Mouse (Mus musculus): Measurements from ENCODE around the gene Pgf. TPM values are rescaled to one million over a fixed set of nuclear protein-coding genes. Genes with fewer than 3 reads are reported as not detected.

The Pgf gene
- polyA plus RNA-seq, 1 experiment from 2014 or later, result 14.9 TPM

GRCm38 (mm10) chr12:85194623-85195018 is 17.0 kb upstream of the Pgf start:
- Histone ChIP-seq H3K27me3 (ENCODE audit: control insufficient read depth, insufficient read depth, low read length) (no peaks in the 10 kb centered on the region), H3K4me1 (ENCODE audit: control insufficient read depth, insufficient read depth, low read length) (peaks cover 42% of the 10 kb centered on the region), H3K4me3 (replicated peaks; ENCODE audit: low read length) (no peak overlapping the region), H3K4me2 (ENCODE audit: low read depth, low read length) (no peak overlapping the region), H3K9me3 (replicated peaks; ENCODE audit: control insufficient read depth, low read length) (no peaks in the 10 kb centered on the region), H3K9ac (ENCODE audit: low read length) (no peak overlapping the region), H3K36me3 (ENCODE audit: control insufficient read depth, insufficient read depth, low read length) (no peaks in the 10 kb centered on the region), H3K27ac (ENCODE audit: low read length) (peak overlapping the region; percentile 77)
- WGBS, result 33% methylated on average over 4 of the region's 4 CpGs
- ATAC-seq (ENCODE audit: insufficient read depth, low FRiP score), result peak; percentile 77

DNA sequence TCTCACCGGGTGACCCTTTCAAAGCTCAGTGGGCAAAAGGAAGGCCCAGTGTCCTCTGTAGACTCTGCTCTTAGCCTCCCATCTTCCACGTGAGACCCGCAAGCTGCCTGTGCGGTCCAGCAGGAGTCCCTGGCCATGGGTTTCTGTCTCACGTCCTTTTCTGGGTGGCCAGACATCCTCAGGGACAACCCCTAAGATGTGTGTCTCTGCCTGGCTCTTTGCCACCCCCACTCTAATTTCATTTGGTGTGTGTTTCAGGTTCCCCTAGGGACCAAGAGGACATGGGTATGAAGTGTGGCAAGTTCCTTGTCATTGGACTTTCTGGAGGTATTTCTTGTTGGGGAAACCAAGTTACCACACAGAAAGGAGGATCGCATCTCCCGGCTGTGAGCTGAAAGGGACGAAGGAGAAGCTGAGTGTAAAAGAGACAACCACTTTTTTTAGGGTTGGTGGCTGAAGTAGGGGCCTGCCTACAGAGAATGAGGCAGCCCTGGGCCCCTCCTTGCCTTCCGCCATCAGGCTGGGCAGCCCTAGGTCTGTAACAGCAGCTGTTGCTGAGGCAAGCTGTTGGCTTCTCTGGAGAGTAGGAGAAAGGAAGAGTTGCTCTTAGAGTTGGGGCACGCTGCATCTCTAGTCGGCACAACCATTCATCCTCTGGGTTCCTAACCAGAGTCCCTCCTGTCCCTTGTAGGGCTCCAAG is 16.5 kb upstream of the Pgf start:
- 79% methylated on average over 11 of the region's 11 CpGs for WGBS
- Histone ChIP-seq H3K27ac (ENCODE audit: low read length) (peak overlapping the region; percentile 77), H3K4me3 (replicated peaks; ENCODE audit: low read length) (no peak overlapping the region), H3K9me3 (replicated peaks; ENCODE audit: control insufficient read depth, low read length) (no peaks in the 10 kb centered on the region), H3K36me3 (ENCODE audit: control insufficient read depth, insufficient read depth, low read length) (no peaks in the 10 kb centered on the region), H3K4me1 (ENCODE audit: control insufficient read depth, insufficient read depth, low read length) (peaks cover 42% of the 10 kb centered on the region), H3K27me3 (ENCODE audit: control insufficient read depth, insufficient read depth, low read length) (no peaks in the 10 kb centered on the region), H3K4me2 (ENCODE audit: low read depth, low read length) (no peak overlapping the region), H3K9ac (ENCODE audit: low read length) (peak overlapping the region; percentile 11; the same call in 1 of the 2 replicates)
- ATAC-seq (ENCODE audit: insufficient read depth, low FRiP score), result peak; percentile 6; the same call in 1 of the 2 replicates

GRCm38 (mm10) chr12:85193146-85193545 is 15.6 kb upstream of the Pgf start:
- Histone ChIP-seq H3K36me3 (ENCODE audit: control insufficient read depth, insufficient read depth, low read length) (no peaks in the 10 kb centered on the region), H3K9me3 (replicated peaks; ENCODE audit: control insufficient read depth, low read length) (no peaks in the 10 kb centered on the region), H3K4me3 (replicated peaks; ENCODE audit: low read length) (no peak overlapping the region), H3K9ac (ENCODE audit: low read length) (no peak overlapping the region), H3K4me1 (ENCODE audit: control insufficient read depth, insufficient read depth, low read length) (peaks cover 40% of the 10 kb centered on the region), H3K4me2 (ENCODE audit: low read depth, low read length) (peak overlapping the region; percentile 28; the same call in 1 of the 2 replicates), H3K27me3 (ENCODE audit: control insufficient read depth, insufficient read depth, low read length) (no peaks in the 10 kb centered on the region), H3K27ac (ENCODE audit: low read length) (no peak overlapping the region)
- 82% methylated on average over 10 of the region's 10 CpGs for whole genome bisulfite sequencing
- ATAC-seq (ENCODE audit: insufficient read depth, low FRiP score), result no peak

- H3K27me3 ChIP-seq (ENCODE audit: control insufficient read depth, insufficient read depth, low read length), result no peaks in the 10 kb centered on the region
- no peak overlapping the region for H3K4me3 ChIP-seq (replicated peaks; ENCODE audit: low read length)
- no peak overlapping the region for H3K27ac ChIP-seq (ENCODE audit: low read length)
- H3K9ac ChIP-seq (ENCODE audit: low read length), result peak overlapping the region; percentile 26; the same call in 1 of the 2 replicates
- peak overlapping the region; percentile 28; the same call in 1 of the 2 replicates for H3K4me2 ChIP-seq (ENCODE audit: low read depth, low read length)
- no peaks in the 10 kb centered on the region for H3K9me3 ChIP-seq (replicated peaks; ENCODE audit: control insufficient read depth, low read length)
- WGBS, result 30% methylated on average over 19 of the region's 19 CpGs
- ATAC-seq (ENCODE audit: insufficient read depth, low FRiP score), result peak; percentile 45; the same call in 1 of the 2 replicates
- H3K36me3 ChIP-seq (ENCODE audit: control insufficient read depth, insufficient read depth, low read length), result no peaks in the 10 kb centered on the region
- peaks cover 34% of the 10 kb centered on the region for H3K4me1 ChIP-seq (ENCODE audit: control insufficient read depth, insufficient read depth, low read length)
These were observed 15.0 kb upstream of the Pgf start for GRCm38 (mm10) chr12:85192461-85193108.

GRCm38 (mm10) chr12:85190290-85190689 is 12.7 kb upstream of the Pgf start:
- Histone ChIP-seq H3K9me3 (replicated peaks; ENCODE audit: control insufficient read depth, low read length) (no peaks in the 10 kb centered on the region), H3K4me1 (ENCODE audit: control insufficient read depth, insufficient read depth, low read length) (peaks cover 35% of the 10 kb centered on the region), H3K4me2 (ENCODE audit: low read depth, low read length) (no peak overlapping the region), H3K27me3 (ENCODE audit: control insufficient read depth, insufficient read depth, low read length) (no peaks in the 10 kb centered on the region), H3K27ac (ENCODE audit: low read length) (no peak overlapping the region), H3K36me3 (ENCODE audit: control insufficient read depth, insufficient read depth, low read length) (no peaks in the 10 kb centered on the region), H3K4me3 (replicated peaks; ENCODE audit: low read length) (no peak overlapping the region), H3K9ac (ENCODE audit: low read length) (no peak overlapping the region)
- WGBS, result 75% methylated on average over 7 of the region's 7 CpGs
- no peak for ATAC-seq (ENCODE audit: insufficient read depth, low FRiP score)

DNA sequence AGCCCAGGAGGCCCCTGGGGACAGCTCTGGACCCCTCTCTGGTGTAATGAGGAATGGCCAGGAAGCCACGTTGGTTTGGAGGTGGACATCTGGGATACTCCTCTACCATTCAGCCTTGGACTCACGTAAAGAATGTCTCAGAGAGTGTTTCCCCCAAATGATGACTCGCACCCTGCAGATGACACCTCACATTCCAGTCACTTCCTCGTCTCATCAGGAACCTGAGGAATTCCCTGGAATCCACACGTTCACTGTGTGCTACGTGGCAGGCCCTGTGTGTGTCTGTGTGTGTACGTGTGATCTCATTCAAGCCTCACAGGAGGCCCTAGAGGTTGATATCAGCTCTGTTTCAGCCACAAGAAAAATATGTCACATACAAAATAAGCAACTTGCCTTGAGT is 8.8 kb upstream of the Pgf start:
- Histone ChIP-seq H3K36me3 (ENCODE audit: control insufficient read depth, insufficient read depth, low read length) (no peaks in the 10 kb centered on the region), H3K9me3 (replicated peaks; ENCODE audit: control insufficient read depth, low read length) (no peaks in the 10 kb centered on the region), H3K27me3 (ENCODE audit: control insufficient read depth, insufficient read depth, low read length) (no peaks in the 10 kb centered on the region), H3K4me1 (ENCODE audit: control insufficient read depth, insufficient read depth, low read length) (peaks cover 16% of the 10 kb centered on the region), H3K4me2 (ENCODE audit: low read depth, low read length) (no peak overlapping the region), H3K4me3 (replicated peaks; ENCODE audit: low read length) (no peak overlapping the region), H3K9ac (ENCODE audit: low read length) (peak overlapping the region; percentile 39; the same call in 1 of the 2 replicates), H3K27ac (ENCODE audit: low read length) (peak overlapping the region; percentile 68)
- 60% methylated on average over 7 of the region's 7 CpGs for WGBS
- ATAC-seq (ENCODE audit: insufficient read depth, low FRiP score), result no peak

GRCm38 (mm10) chr12:85185810-85186209 is 8.2 kb upstream of the Pgf start:
- H3K4me3 ChIP-seq (replicated peaks; ENCODE audit: low read length), result no peak overlapping the region
- no peak overlapping the region for H3K4me2 ChIP-seq (ENCODE audit: low read depth, low read length)
- WGBS, result 44% methylated on average over 8 of the region's 8 CpGs
- ATAC-seq (ENCODE audit: insufficient read depth, low FRiP score), result peak; percentile 59; the same call in 1 of the 2 replicates
- peak overlapping the region; percentile 39; the same call in 1 of the 2 replicates for H3K9ac ChIP-seq (ENCODE audit: low read length)
- no peaks in the 10 kb centered on the region for H3K9me3 ChIP-seq (replicated peaks; ENCODE audit: control insufficient read depth, low read length)
- H3K27ac ChIP-seq (ENCODE audit: low read length), result peak overlapping the region; percentile 68
- no peaks in the 10 kb centered on the region for H3K27me3 ChIP-seq (ENCODE audit: control insufficient read depth, insufficient read depth, low read length)
- no peaks in the 10 kb centered on the region for H3K36me3 ChIP-seq (ENCODE audit: control insufficient read depth, insufficient read depth, low read length)
- peaks cover 16% of the 10 kb centered on the region for H3K4me1 ChIP-seq (ENCODE audit: control insufficient read depth, insufficient read depth, low read length)

DNA sequence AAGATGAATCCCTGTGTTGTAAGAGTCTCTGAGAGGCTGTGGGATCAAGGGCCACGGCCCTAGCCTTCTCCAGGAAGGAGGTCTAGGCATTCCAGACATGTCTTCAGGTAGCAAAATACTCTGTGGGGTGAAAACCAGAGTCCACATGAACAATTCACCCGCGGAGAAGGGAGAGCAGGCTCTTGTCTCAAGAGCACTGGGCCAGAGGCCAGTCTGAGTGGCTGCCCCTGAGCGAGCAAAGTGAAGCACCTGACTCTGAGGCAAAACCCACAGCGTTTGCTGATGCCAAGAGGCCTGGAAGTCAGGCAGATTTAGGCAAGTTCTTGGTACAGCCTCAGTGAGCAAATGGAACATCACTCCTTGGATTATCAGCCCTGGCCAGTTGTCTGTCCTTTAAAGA is 6.5 kb upstream of the Pgf start:
- peaks cover 16% of the 10 kb centered on the region for H3K4me1 ChIP-seq (ENCODE audit: control insufficient read depth, insufficient read depth, low read length)
- no peaks in the 10 kb centered on the region for H3K9me3 ChIP-seq (replicated peaks; ENCODE audit: control insufficient read depth, low read length)
- H3K27ac ChIP-seq (ENCODE audit: low read length), result no peak overlapping the region
- no peak overlapping the region for H3K4me2 ChIP-seq (ENCODE audit: low read depth, low read length)
- no peaks in the 10 kb centered on the region for H3K27me3 ChIP-seq (ENCODE audit: control insufficient read depth, insufficient read depth, low read length)
- no peaks in the 10 kb centered on the region for H3K36me3 ChIP-seq (ENCODE audit: control insufficient read depth, insufficient read depth, low read length)
- H3K9ac ChIP-seq (ENCODE audit: low read length), result no peak overlapping the region
- ATAC-seq (ENCODE audit: insufficient read depth, low FRiP score), result no peak
- 61% methylated on average over 5 of the region's 5 CpGs for WGBS
- no peak overlapping the region for H3K4me3 ChIP-seq (replicated peaks; ENCODE audit: low read length)

GRCm38 (mm10) chr12:85182898-85183297 is 5.3 kb upstream of the Pgf start:
- no peaks in the 10 kb centered on the region for H3K27me3 ChIP-seq (ENCODE audit: control insufficient read depth, insufficient read depth, low read length)
- no peak overlapping the region for H3K27ac ChIP-seq (ENCODE audit: low read length)
- no peaks in the 10 kb centered on the region for H3K9me3 ChIP-seq (replicated peaks; ENCODE audit: control insufficient read depth, low read length)
- WGBS, result 75% methylated on average over 5 of the region's 5 CpGs
- no peaks in the 10 kb centered on the region for H3K36me3 ChIP-seq (ENCODE audit: control insufficient read depth, insufficient read depth, low read length)
- H3K4me1 ChIP-seq (ENCODE audit: control insufficient read depth, insufficient read depth, low read length), result peaks cover 16% of the 10 kb centered on the region
- no peak overlapping the region for H3K9ac ChIP-seq (ENCODE audit: low read length)
- H3K4me2 ChIP-seq (ENCODE audit: low read depth, low read length), result no peak overlapping the region
- ATAC-seq (ENCODE audit: insufficient read depth, low FRiP score), result no peak
- no peak overlapping the region for H3K4me3 ChIP-seq (replicated peaks; ENCODE audit: low read length)
